Mouse (Mus musculus) forebrain, embryonic 14.5 days (tissue): ENCODE data around the gene Hint2. TPM values are rescaled to one million over a fixed set of nuclear protein-coding genes. Genes with fewer than 3 reads are reported as not detected.

Experiments
- ATAC-seq: fragments of 200-750 bp; cut with Nextera tagmentation; 2 replicates; pipeline ENCODE4 v1.8.0; 2017; ENCODE audit warnings: mild to moderate bottlenecking, moderate library complexity
- DNase-seq: peaks from one replicate; pipeline ENCODE4 v3.0.0-alpha.2; 2015; ENCODE audit warnings: low spot score
- H3K27ac ChIP-seq: fragments of 300-500 bp; sonication (generic); 2 replicates; pipeline ENCODE4 v1.5.1; 2014; ENCODE audit warnings: low read depth, mild to moderate bottlenecking, control low read depth, low read length, moderate library complexity
- H3K27me3 ChIP-seq: fragments of 300-500 bp; sonication (generic); replicated peaks from 2 replicates; pipeline ENCODE4 v1.6.1; 2014; ENCODE audit warnings: low read length, control low read depth, mixed read lengths; ENCODE audit not compliant: control insufficient read depth, insufficient read depth
- H3K36me3 ChIP-seq: fragments of 300-500 bp; sonication (generic); 2 replicates; pipeline ENCODE4 v1.6.1; 2014; ENCODE audit warnings: low read length, control low read depth; ENCODE audit not compliant: control insufficient read depth, insufficient read depth
- H3K4me1 ChIP-seq: fragments of 300-500 bp; sonication (generic); 2 replicates; pipeline ENCODE4 v1.6.1; 2014; ENCODE audit warnings: antibody characterized with exemption, low read length, control low read depth; ENCODE audit not compliant: control insufficient read depth, insufficient read depth
- H3K4me2 ChIP-seq: fragments of 300-500 bp; sonication (generic); 2 replicates; pipeline ENCODE4 v1.6.1; 2014; ENCODE audit warnings: mild to moderate bottlenecking, control low read depth, low read length
- H3K4me3 ChIP-seq: fragments of 300-500 bp; sonication (generic); 2 replicates; pipeline ENCODE4 v1.5.1; 2014; ENCODE audit warnings: low read depth, low read length, control low read depth
- H3K9ac ChIP-seq: fragments of 300-500 bp; sonication (generic); 2 replicates; pipeline ENCODE4 v1.6.1; 2014; ENCODE audit warnings: mild to moderate bottlenecking, low read length, control low read depth, moderate library complexity
- H3K9me3 ChIP-seq: fragments of 300-500 bp; sonication (generic); replicated peaks from 2 replicates; pipeline ENCODE4 v1.6.1; 2016; ENCODE audit warnings: low read length, control low read depth, mixed read lengths; ENCODE audit not compliant: control insufficient read depth
- WGBS: fragments of 180-500 bp; shearing (Covaris S2); extraction: QIAGEN DNeasy Blood & Tissue Kit; methylation state at CpG from one replicate; pipeline ENCODE4 v1.1.7; 2014; 5-methylcytosine and 5-hydroxymethylcytosine counted together
- polyA plus RNA-seq: library from polyadenylated mRNA; unstranded; fragments of >200 nt; fragmentation: Nextera tagmentation; extraction: Ambion mirVana; gene quantifications from 2 replicates; pipeline ENCODE4 v1.2.1, GENCODE M21; 2014

Gene Hint2
- polyA plus RNA-seq, 1 experiment from 2014 or later: 82.7 TPM

DNA sequence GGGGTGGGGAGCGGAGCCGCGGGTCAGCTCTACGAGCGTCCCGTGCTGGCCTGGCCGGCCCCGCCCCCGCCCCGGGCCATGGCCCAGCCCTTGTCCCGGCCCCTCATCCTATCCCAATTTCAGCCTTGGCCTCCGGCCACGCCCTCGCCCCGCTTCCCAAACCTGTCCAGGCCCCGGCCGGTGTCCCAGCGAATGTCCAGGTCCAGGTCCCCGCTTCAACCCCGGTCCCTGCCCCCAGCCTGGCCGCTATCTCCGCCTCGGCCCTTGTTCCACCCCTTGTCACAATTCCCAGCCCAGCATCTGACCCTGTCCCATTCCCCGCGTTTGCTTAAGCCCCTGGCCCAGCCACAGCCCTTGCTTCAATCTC lies 13.1 kb upstream of the Hint2 start:
- DNase-seq: peak; percentile 16
- peak overlapping the region; percentile 90 for H3K4me3 ChIP-seq
- H3K9me3 ChIP-seq: no peaks in the 10 kb centered on the region
- H3K27ac ChIP-seq: peak overlapping the region; percentile 65
- H3K36me3 ChIP-seq: peaks cover 5% of the 10 kb centered on the region
- H3K4me1 ChIP-seq: peaks cover 23% of the 10 kb centered on the region
- ATAC-seq: peak; percentile 70
- WGBS: under 1% methylated on average over 22 of the region's 25 CpGs
- H3K4me2 ChIP-seq: peak overlapping the region; percentile 84
- 0 out of 2 replicates have a peak, but pooled peaks cover 3% of the 10 kb centered on the region for H3K27me3 ChIP-seq
- peak overlapping the region; percentile 96 for H3K9ac ChIP-seq

DNA sequence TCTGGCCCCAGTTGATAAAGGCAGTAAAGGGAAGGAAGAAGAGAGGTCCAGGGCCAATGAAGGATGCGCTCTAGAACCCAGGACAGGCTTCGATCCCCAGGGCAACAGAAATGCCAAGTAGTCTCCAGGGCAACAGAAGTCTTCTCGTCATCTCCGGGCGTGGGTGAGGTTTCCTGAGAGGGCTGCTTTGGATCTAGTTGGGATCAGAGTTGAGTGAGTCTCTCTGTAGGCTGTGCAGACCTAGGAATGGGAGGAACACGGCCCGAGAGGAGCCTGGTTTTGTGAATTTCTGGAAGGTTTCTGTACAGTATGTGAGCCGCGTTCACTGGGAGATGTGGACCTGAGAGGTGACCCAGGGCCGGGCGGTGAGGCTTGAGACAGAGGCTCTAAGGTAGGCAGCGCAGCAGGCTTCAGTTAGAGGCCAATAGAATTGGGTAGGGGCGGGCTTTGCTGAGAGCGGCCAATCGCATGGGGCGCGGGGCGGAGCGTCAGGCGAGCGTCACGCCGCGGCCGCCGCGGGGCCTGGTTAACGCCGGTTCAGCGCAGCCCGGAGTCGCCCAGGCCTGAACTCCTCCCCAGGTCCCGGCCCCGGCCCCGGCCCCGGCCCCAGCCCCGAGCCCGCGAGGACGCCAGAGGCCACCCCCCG lies 12.6 kb upstream of the Hint2 start, which contains the start of the genes Tmem8b and Fam221b:
Gene Tmem8b (plus strand): TSS at position 190 of the 646 bp plus-strand sequence.
Gene Fam221b (minus strand): TSS at position 364 of the 646 bp plus-strand sequence.
- Histone ChIP-seq H3K9ac (peak within 1 kb of the TSS; percentile 96), H3K4me1 (peaks cover 23% of the 10 kb centered on the region), H3K27ac (peak within 1 kb of the TSS; percentile 65), H3K4me2 (peak within 1 kb of the TSS; percentile 84), H3K36me3 (peaks cover under 1% of the 10 kb centered on the region; the same call in 1 of the 2 replicates), H3K9me3 (no peaks in the 10 kb centered on the region), H3K27me3 (0 out of 2 replicates have a peak, but pooled peaks cover 3% of the 10 kb centered on the region), H3K4me3 (peak within 1 kb of the TSS; percentile 90)
- 2% methylated on average over 31 of the region's 41 CpGs for WGBS
- DNase-seq: peak; percentile 93
- ATAC-seq: peak; percentile 97

DNA sequence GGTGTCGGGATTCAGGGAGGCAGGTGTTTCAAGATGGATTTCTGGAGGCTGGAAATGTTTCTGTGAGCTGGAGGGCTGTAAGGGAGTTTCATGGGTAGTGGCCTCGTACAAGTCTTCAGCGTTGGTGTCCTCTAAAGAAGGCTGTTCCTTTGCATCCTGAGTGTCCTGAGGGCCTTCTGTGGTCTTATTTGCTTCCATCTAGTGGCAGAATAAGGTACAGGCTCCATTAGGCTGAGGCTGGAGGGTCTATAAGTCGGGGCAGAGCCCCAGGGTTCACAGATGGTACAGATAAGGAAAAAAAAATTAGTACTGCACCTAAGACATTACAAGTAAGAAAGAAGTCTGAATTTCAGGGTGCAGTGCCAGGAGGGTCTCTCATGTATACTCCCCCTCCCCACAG lies 10.1 kb upstream of the Hint2 start:
- DNase-seq: peak; percentile 34
- 26% methylated on average over 4 of the region's 4 CpGs for WGBS
- Histone ChIP-seq H3K27ac (no peak overlapping the region), H3K4me3 (no peak overlapping the region), H3K36me3 (no peaks in the 10 kb centered on the region), H3K27me3 (peaks cover 9% of the 10 kb centered on the region; the same call in 1 of the 2 replicates), H3K4me1 (peaks cover 18% of the 10 kb centered on the region), H3K4me2 (no peak overlapping the region), H3K9ac (no peak overlapping the region), H3K9me3 (no peaks in the 10 kb centered on the region)
- no peak for ATAC-seq

DNA sequence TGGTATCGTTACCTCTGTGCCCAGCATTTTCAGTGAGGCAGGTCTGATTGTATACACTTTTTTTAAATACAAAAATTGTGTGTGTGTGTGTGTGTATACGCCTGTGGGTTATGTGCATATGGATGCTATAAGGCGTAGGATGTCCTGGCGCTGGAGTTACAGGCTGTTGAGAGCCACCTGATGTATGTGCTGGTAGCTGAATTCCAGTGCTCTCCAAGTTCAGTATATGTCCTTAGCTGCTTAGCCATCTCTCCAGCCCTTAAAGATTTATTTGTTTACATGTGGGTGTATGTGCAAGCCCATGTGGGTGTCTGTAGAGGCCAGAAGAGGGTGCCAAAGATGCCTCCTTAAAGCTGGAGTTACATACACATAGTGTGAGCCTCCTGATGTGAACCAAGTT lies 880 bp upstream of the Hint2 start:
- H3K4me3 ChIP-seq: peak overlapping the region; percentile 77
- H3K27ac ChIP-seq: no peak overlapping the region
- DNase-seq: no peak
- 59% methylated on average over 4 of the region's 4 CpGs for WGBS
- H3K4me1 ChIP-seq: peaks cover 6% of the 10 kb centered on the region
- no peaks in the 10 kb centered on the region for H3K9me3 ChIP-seq
- peak overlapping the region; percentile 81 for H3K4me2 ChIP-seq
- H3K9ac ChIP-seq: no peak overlapping the region
- H3K27me3 ChIP-seq: 0 out of 2 replicates have a peak, but pooled peaks cover 1% of the 10 kb centered on the region
- H3K36me3 ChIP-seq: no peaks in the 10 kb centered on the region
- ATAC-seq: no peak

DNA sequence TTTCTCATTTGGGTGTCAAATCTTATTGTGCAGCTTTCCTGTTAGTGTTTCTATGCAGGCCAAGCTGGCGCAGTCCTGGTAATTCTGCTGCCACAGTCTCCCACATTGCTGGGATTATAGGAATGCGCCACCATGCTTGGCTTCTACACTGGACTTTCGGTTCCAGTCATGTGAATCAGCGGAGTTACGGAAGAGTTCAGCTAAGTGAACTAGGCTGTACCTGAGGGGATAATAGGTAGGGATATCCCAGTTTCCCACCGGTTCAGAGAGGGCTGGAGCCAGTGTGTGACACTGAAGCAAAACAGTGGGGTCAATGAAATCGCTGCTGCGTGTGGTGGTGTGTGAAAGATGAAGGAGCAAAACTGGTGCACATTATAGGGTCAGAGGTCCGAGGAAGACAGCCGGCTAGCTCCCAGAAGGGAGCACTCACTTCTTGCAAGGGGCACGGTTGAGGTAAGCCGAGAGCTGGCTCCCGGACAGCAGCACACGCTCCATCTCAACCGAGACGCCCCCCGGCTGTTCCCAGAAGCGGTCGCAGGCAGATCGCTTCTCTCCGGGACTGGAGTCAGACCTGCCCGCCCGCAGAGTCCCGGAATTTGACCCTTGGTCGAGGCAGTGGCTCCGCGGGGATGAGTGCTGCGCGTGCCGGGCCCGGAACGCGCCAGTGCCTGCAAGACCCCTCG lies 469 bp downstream of the Hint2 start:
- Histone ChIP-seq H3K27ac (peak overlapping the region; percentile 86), H3K27me3 (no peaks in the 10 kb centered on the region), H3K4me2 (peak overlapping the region; percentile 81), H3K9me3 (no peaks in the 10 kb centered on the region), H3K9ac (peak overlapping the region; percentile 89), H3K4me1 (peaks cover 6% of the 10 kb centered on the region), H3K4me3 (peak overlapping the region; percentile 77), H3K36me3 (no peaks in the 10 kb centered on the region)
- DNase-seq (no peak), ATAC-seq (peak; percentile 47; the same call in 1 of the 2 replicates)
- WGBS: 4% methylated on average over 34 of the region's 34 CpGs

DNA sequence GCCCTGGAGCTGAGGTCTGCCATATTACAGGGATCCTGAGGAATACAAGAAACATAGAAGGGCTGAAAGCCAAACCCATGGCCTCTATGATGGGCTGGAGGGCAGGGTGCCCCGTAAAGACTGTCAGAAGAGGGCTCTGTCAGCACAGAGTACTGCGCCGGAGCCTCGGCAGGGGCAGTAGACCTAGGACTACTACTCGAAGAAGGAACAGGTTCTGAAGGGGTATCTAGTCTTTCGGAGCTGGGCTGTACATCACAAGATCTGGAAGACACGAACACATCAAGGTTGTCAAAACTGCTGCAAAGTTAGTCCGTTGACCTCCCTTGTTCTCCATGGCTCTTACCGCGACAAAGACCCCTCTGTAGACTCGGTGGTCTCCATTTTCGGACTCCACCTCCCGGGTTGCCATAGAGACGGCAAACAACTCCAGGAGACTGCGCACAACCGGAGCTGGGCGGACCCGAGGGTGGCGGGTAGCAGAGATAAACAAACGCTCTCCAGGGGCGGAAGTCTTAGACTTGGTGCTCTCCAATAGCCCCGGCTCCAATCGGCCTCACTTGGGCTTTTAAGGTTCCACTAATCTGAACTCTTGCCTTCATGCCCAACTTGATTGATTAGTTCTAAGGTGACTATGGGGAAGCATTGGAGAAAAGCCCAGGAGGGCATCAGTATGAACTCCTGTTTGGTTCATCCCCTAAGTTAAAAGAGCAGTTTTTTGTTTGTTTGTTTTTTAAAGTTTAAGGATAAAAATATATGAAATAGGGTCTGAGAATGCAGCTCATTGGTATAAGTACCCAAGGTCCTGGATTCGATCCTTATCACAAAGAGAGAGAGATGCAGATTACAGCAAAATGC lies 2.9 kb downstream of the Hint2 start, which contains the start of gene Spag8:
Gene Spag8 (minus strand): TSS at position 434 of the 855 bp plus-strand sequence.
- Histone ChIP-seq H3K9me3 (0 out of 2 replicates have a peak, but pooled peaks cover 3% of the 10 kb centered on the region), H3K27ac (no peak within 1 kb of the TSS), H3K9ac (0 out of 2 replicates have a peak within 1 kb of the TSS, but pooled peaks have one; percentile 17), H3K4me1 (peaks cover 6% of the 10 kb centered on the region), H3K36me3 (peaks cover 5% of the 10 kb centered on the region; the same call in 1 of the 2 replicates), H3K4me3 (peak within 1 kb of the TSS; percentile 17), H3K27me3 (no peaks in the 10 kb centered on the region), H3K4me2 (peak within 1 kb of the TSS; percentile 41)
- DNase-seq (peak; percentile 58), ATAC-seq (no peak)
- 11% methylated on average over 24 of the region's 24 CpGs for WGBS

DNA sequence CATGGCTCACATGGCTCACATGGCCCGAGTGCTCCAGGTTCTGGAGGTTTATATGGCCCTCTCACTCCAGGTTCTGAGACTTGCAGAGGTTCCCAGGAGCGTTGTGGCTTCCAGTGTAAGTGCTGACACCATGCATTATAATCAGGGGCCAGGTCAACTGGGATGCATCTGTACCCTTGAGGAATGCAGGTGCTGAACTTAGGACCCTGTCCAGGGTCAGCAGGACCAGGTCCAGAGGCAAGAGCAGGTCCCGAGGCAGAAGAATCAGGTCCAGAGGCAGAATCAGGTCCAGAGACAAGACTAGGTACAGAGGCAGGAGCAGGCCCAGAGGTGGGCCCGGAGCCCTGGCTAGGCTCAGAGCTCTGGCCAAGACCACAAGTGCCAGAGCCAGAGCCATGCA lies 3.5 kb downstream of the Hint2 start:
- H3K9ac ChIP-seq: 0 out of 2 replicates have a peak overlapping the region, but pooled peaks have one; percentile 17
- H3K4me1 ChIP-seq: peaks cover 6% of the 10 kb centered on the region
- ATAC-seq: no peak

DNA sequence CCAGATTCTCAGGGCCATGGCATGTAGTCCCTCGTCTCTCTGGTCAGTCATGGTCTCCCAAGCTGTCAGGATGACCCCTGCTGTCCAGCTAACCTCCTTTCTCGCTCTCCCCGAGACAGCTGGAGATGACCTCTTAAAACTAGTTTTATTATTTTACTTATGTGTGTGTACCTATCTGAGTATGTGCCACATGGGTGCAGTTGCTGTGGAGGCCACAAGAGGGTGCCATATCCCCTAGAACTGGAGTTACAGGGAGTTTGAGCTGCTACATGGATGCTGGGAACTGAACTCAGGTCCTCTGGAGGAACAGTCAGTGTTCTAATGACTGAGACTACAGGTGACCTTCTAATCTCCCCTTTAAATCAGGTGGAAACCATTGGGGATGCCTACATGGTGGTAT lies 6.5 kb downstream of the Hint2 start:
- 89% methylated on average over 3 of the region's 3 CpGs for WGBS
- ATAC-seq: no peak
- Histone ChIP-seq H3K4me2 (no peak overlapping the region), H3K9ac (no peak overlapping the region), H3K27ac (no peak overlapping the region), H3K9me3 (0 out of 2 replicates have a peak, but pooled peaks cover 3% of the 10 kb centered on the region), H3K4me3 (no peak overlapping the region), H3K27me3 (no peaks in the 10 kb centered on the region), H3K4me1 (0 out of 2 replicates have a peak, but pooled peaks cover 2% of the 10 kb centered on the region), H3K36me3 (peaks cover 5% of the 10 kb centered on the region; the same call in 1 of the 2 replicates)
- no peak for DNase-seq

More for the DNA sequence above, 3.5 kb downstream of the Hint2 start:
- no peak for DNase-seq
- no peaks in the 10 kb centered on the region for H3K27me3 ChIP-seq
- peak overlapping the region; percentile 41; the same call in 1 of the 2 replicates for H3K4me2 ChIP-seq
- H3K36me3 ChIP-seq: peaks cover 5% of the 10 kb centered on the region; the same call in 1 of the 2 replicates
- 0 out of 2 replicates have a peak, but pooled peaks cover 3% of the 10 kb centered on the region for H3K9me3 ChIP-seq
- H3K27ac ChIP-seq: no peak overlapping the region
- peak overlapping the region; percentile 17; the same call in 1 of the 2 replicates for H3K4me3 ChIP-seq
- WGBS: 91% methylated on average over 4 of the region's 4 CpGs
